Mouse (Mus musculus) midbrain, embryonic 11.5 days (tissue): ENCODE measurements around the gene Ncbp3. TPM values are rescaled to one million over a fixed set of nuclear protein-coding genes. Genes with fewer than 3 reads are reported as not detected.
"Not testable (repeated sequence)": the region's sequence is repeated elsewhere in the genome, so short reads cannot be mapped to it uniquely, and the experiment has no call there.

Experiments
- ATAC-seq: fragments of 200-750 bp; cut with Nextera tagmentation; 2 replicates; pipeline ENCODE4 v1.8.0; 2017; ENCODE audit warnings: moderate TSS enrichment, moderate library complexity; ENCODE audit not compliant: low FRiP score
- DNase-seq: peaks from one replicate; pipeline ENCODE4 v3.0.0; 2015; ENCODE audit warnings: low spot score; ENCODE audit errors: missing footprints
- H3K27ac ChIP-seq: fragments of 300-500 bp; sonication (generic); 2 replicates; pipeline ENCODE4 v1.5.1; 2014; ENCODE audit warnings: low read depth, low read length
- H3K27me3 ChIP-seq: fragments of 300-500 bp; sonication (generic); 2 replicates; pipeline ENCODE4 v1.6.1; 2014; ENCODE audit warnings: mild to moderate bottlenecking, low read length, moderate library complexity, mixed read lengths; ENCODE audit not compliant: control insufficient read depth, insufficient read depth
- H3K36me3 ChIP-seq: fragments of 300-500 bp; sonication (generic); 2 replicates; pipeline ENCODE4 v1.6.1; 2014; ENCODE audit warnings: mild to moderate bottlenecking, low read length, moderate library complexity, mixed read lengths; ENCODE audit not compliant: control insufficient read depth, insufficient read depth
- H3K4me1 ChIP-seq: fragments of 300-500 bp; sonication (generic); 2 replicates; pipeline ENCODE4 v1.6.1; 2014; ENCODE audit warnings: low read length; ENCODE audit not compliant: control insufficient read depth, insufficient read depth
- H3K4me2 ChIP-seq: fragments of 300-500 bp; sonication (generic); 2 replicates; pipeline ENCODE4 v1.6.1; 2014; ENCODE audit warnings: mild to moderate bottlenecking, moderate library complexity
- H3K4me3 ChIP-seq: fragments of 300-500 bp; sonication (generic); 2 replicates; pipeline ENCODE4 v1.5.1; 2014; ENCODE audit warnings: low read depth, low read length
- H3K9ac ChIP-seq: fragments of 300-500 bp; sonication (generic); 2 replicates; pipeline ENCODE4 v1.6.1; 2014; ENCODE audit warnings: low read length
- H3K9me3 ChIP-seq: fragments of 300-500 bp; sonication (generic); 2 replicates; pipeline ENCODE4 v1.6.1; 2016; ENCODE audit warnings: low read length; ENCODE audit not compliant: control insufficient read depth
- WGBS: fragments of 180-500 bp; shearing (Covaris S2); extraction: QIAGEN DNeasy Blood & Tissue Kit; methylation state at CpG from one replicate; pipeline ENCODE4 v1.1.7; 2014; 5-methylcytosine and 5-hydroxymethylcytosine counted together
- polyA plus RNA-seq: library from polyadenylated mRNA; unstranded; fragments of >200 nt; fragmentation: Nextera tagmentation; extraction: Ambion mirVana; gene quantifications from 2 replicates; pipeline ENCODE4 v1.2.1, GENCODE M21; 2014

The Ncbp3 gene
- polyA plus RNA-seq, 1 experiment from 2014 or later, result 11.0 TPM

DNA sequence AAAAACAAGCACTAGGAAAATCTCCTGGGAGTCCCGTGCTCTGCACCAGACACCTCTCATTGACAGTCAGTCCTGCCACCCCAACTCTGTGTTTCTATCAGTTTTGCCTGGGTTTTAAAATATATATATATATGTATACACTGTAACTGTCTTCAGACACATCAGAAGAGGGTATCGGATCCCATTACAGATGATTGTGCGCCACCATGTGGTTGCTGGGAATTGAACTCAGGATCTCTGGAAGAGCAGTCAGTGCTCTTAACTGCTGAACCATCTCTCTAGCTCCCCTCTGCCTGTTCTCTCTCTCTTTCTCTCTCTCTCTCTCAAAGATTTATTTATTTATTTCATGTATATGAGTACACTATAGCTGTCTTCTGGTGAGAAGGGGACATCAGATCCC lies 59.8 kb downstream of the Ncbp3 start:
- H3K36me3 ChIP-seq, ATAC-seq, H3K9me3 ChIP-seq, H3K4me1 ChIP-seq, H3K4me2 ChIP-seq, H3K4me3 ChIP-seq, H3K9ac ChIP-seq, DNase-seq, H3K27ac ChIP-seq, H3K27me3 ChIP-seq: not testable (repeated sequence)
- 50% methylated on average over 3 of the region's 3 CpGs for WGBS

DNA sequence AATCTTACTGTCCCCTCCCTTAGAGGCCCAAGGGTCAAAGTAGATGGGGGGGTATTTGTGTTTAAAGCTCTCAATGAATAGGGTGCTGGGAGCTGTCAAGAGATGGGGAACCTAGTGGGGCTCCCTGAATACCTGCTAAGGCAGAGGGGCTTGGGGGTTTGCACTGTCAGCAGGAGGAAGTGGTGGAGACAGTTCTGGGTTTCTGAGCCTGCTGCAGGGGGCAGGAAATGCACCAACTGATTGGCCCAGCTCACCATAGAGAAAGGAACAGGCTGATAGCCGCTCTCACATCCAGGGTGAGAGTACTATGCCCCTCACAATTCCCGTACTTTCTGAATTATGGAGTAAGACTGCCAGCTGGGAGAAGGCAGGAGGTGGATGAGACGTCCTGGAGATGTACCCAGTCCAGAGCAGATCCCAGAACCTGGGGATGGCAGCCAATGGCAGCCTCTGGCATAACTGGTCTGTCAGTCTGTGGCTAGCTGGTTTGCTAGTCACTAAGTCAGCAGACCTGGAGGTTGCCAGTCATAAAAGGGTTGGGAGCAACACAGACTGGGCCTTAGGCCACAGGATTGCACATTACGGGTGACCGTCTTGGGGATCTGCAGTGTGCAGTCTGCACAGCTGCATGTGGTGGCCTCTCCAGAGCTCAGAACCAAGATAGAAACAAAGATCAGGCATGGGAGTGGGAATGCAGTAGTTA lies 60.8 kb downstream of the Ncbp3 start:
- ATAC-seq, result no peak
- 77% methylated on average over 5 of the region's 5 CpGs for WGBS
- H3K36me3 ChIP-seq, result no peaks in the 10 kb centered on the region

DNA sequence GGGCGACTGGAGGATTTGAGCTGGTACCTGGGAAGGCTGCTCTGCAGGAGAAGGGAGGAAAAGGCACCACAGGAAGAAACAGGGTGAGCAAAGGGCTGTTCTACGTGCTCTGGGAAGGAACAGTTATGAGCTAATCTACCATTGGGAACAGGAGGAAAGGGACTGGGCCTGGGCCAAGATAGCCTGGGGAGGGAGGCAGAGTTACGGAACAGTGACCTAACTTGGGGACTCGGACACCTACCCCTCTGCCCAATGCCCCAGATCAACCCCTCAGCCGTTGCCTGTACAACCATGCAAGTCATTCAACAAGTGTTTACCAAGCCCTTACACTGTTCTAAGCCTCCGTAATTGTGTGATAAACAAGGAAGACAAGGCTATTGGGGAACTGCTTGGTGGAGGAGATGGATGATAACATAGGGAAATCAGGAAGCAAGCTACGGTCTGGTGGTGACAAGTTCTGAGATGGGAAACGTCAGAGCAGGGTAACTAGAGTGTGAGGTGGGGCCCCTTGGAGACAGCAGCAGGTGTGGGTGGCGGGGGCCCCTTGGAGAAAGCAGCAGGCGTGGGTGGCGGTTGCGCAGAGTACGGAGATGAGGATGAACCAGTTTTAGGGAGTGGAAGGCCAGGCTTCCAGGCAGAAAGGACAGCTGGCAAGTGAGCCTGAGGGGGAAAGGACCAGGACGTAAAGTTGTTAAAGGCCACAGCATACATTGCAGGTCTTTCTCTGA lies 61.5 kb downstream of the Ncbp3 start:
- no peak overlapping the region for H3K27ac ChIP-seq
- no peak overlapping the region for H3K9ac ChIP-seq
- H3K4me2 ChIP-seq, result no peak overlapping the region
- no peaks in the 10 kb centered on the region for H3K36me3 ChIP-seq
- no peak for DNase-seq
- no peaks in the 10 kb centered on the region for H3K4me1 ChIP-seq
- WGBS, result 90% methylated on average over 14 of the region's 14 CpGs
- no peak overlapping the region for H3K4me3 ChIP-seq
- ATAC-seq, result no peak
- no peaks in the 10 kb centered on the region for H3K9me3 ChIP-seq
- H3K27me3 ChIP-seq, result no peaks in the 10 kb centered on the region

More for the DNA sequence above, 60.8 kb downstream of the Ncbp3 start:
- no peak overlapping the region for H3K4me3 ChIP-seq
- H3K9ac ChIP-seq, result no peak overlapping the region
- DNase-seq, result no peak
- no peaks in the 10 kb centered on the region for H3K9me3 ChIP-seq
- no peaks in the 10 kb centered on the region for H3K4me1 ChIP-seq
- H3K27ac ChIP-seq, result no peak overlapping the region
- no peak overlapping the region for H3K4me2 ChIP-seq
- no peaks in the 10 kb centered on the region for H3K27me3 ChIP-seq

DNA sequence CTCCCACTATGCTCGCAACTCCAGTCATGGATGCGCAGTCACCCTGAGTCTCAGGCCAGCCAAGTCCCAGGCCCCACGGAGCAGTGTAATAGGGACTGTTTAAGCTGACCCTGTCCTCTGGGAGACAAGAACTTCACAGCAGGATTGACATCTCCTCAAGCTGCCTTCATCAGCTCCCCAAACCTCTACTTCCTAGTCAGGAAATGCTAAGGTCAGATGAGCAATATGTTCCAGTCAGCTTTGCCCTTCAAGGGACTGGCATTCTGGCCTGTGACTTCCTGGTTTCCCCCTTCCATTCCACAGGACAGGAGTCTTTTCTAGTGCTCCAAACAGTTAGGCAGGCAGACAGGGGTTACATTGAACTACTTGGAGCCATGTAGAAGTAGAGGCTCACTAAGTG lies 62.4 kb downstream of the Ncbp3 start:
- 83% methylated on average over 3 of the region's 3 CpGs for WGBS
- Histone ChIP-seq H3K4me1 (no peaks in the 10 kb centered on the region), H3K9ac (no peak overlapping the region), H3K27me3 (no peaks in the 10 kb centered on the region), H3K9me3 (no peaks in the 10 kb centered on the region), H3K36me3 (no peaks in the 10 kb centered on the region), H3K4me3 (no peak overlapping the region), H3K27ac (no peak overlapping the region), H3K4me2 (no peak overlapping the region)
- no peak for DNase-seq
- ATAC-seq, result no peak

DNA sequence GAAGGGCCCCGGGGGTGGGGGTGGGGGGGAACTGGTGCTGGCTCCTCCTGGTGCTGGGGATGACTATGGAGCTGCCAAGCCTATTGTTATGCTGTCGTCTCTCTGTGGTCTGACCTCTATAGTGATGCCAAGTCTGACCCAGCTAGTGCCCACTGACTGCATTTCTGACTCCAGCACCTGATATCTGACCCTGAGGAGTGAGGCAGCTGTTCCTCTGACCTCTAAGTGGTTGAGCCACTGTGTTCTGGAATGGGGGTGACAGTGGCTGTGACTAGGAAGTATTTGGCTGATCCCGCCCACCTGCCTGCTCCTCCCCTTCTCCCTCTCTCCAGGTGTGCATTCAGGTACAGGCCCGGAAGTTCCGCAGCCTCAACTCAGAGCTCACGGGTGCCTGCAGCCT lies 63.8 kb downstream of the Ncbp3 start:
- Histone ChIP-seq H3K36me3 (no peaks in the 10 kb centered on the region), H3K4me2 (no peak overlapping the region), H3K4me3 (no peak overlapping the region), H3K4me1 (no peaks in the 10 kb centered on the region), H3K9me3 (no peaks in the 10 kb centered on the region), H3K9ac (no peak overlapping the region), H3K27me3 (no peaks in the 10 kb centered on the region), H3K27ac (no peak overlapping the region)
- DNase-seq, result no peak
- ATAC-seq, result no peak
- WGBS, result 68% methylated on average over 6 of the region's 6 CpGs

DNA sequence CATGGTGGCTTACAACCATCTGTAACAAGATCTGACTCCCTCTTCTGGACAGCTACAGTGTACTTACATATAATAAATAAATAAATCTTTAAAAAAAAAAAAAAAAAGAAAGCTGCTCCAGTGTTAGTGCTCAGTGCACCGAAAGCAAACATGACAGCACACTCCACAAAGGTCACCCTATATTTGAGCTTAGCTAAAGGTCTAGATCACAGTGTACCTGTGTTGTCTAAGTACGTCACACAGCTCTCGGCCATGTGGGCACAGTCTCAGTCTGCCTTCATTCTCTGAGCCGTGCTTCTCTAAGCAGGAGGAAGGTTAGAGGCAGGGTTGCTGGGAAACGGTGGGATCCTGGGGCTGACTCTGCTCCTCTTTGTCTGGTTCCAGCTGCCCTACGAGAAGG lies 78.9 kb downstream of the Ncbp3 start:
- H3K27ac ChIP-seq, result no peak overlapping the region
- ATAC-seq (no peak), DNase-seq (no peak)
- H3K4me1 ChIP-seq, result no peaks in the 10 kb centered on the region
- no peak overlapping the region for H3K4me3 ChIP-seq
- WGBS, result 86% methylated on average over 6 of the region's 6 CpGs
- no peak overlapping the region for H3K9ac ChIP-seq
- no peak overlapping the region for H3K4me2 ChIP-seq
- peaks cover 6% of the 10 kb centered on the region; the same call in 1 of the 2 replicates for H3K36me3 ChIP-seq
- no peaks in the 10 kb centered on the region for H3K9me3 ChIP-seq
- H3K27me3 ChIP-seq, result no peaks in the 10 kb centered on the region

DNA sequence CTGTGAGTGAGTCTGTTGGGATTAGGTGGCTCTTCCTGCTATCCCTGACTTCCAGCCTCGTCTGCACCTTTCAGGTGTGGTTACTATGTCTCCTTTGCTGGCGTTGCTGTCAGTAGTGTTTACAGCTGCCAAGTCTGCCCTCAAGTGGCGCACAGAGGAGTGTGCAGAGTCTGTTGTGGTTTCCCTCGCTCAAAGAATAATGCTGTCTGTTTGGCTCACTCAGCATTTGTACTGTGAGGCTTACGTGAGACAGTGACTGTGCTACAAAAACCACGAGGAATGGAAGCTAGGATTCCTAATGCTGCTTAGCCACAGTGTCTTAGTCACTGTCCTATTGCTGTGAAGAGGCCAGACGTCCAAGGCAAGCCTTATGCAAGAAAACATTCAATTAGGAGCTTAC lies 83.4 kb downstream of the Ncbp3 start:
- H3K4me2 ChIP-seq, result no peak overlapping the region
- H3K9me3 ChIP-seq, result no peaks in the 10 kb centered on the region
- WGBS, result 84% methylated on average over 7 of the region's 7 CpGs
- no peaks in the 10 kb centered on the region for H3K27me3 ChIP-seq
- no peak for ATAC-seq
- H3K4me1 ChIP-seq, result no peaks in the 10 kb centered on the region
- H3K27ac ChIP-seq, result no peak overlapping the region
- peaks cover 17% of the 10 kb centered on the region for H3K36me3 ChIP-seq
- H3K9ac ChIP-seq, result no peak overlapping the region
- no peak overlapping the region for H3K4me3 ChIP-seq
- DNase-seq, result no peak

DNA sequence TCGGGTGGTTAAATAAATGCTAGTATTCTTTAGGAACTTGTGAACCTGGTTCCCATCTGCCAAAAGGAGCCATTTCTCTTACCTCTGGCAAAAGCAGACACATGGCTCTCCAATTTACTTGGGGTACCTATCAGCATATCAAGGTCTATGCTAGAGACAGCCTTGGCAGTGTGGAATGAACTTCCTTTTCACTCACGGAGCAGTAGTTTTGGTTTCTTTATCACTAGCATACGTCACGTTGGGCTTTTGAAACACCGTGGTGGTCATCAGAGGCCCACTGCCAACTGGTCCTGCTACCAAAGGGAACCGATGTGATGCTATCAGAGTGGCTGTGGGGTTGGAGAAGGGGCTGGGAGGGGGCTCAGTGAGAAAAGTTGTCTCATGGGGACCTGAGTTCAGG lies 85.4 kb downstream of the Ncbp3 start:
- Histone ChIP-seq H3K4me3 (no peak overlapping the region), H3K9me3 (no peaks in the 10 kb centered on the region), H3K9ac (no peak overlapping the region), H3K4me1 (peaks cover 12% of the 10 kb centered on the region), H3K4me2 (no peak overlapping the region), H3K36me3 (peaks cover 17% of the 10 kb centered on the region), H3K27me3 (no peaks in the 10 kb centered on the region), H3K27ac (no peak overlapping the region)
- 94% methylated on average over 6 of the region's 6 CpGs for WGBS
- DNase-seq (no peak), ATAC-seq (no peak)

DNA sequence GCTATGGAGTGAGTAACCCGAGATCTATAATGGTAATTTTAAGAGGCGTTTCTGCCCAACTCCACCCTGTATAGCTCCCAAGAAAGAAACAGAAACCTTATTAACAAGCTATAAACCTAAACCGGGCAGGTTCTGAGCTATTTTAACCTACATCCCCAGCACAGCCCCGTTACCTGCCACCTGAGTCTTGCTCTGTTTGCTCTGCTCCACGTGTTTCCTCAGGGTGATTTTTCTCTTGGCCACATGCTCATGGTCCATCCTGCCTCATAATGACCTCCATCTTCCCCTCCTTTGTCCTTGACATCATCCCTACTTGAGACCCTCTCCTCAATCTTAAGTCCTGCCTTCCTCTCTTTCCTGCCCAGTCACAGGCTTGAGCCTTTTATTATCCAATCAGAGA lies 86.6 kb downstream of the Ncbp3 start:
- WGBS, result 89% methylated on average over 5 of the region's 5 CpGs
- no peak overlapping the region for H3K4me2 ChIP-seq
- no peaks in the 10 kb centered on the region for H3K27me3 ChIP-seq
- H3K27ac ChIP-seq, result no peak overlapping the region
- no peak for DNase-seq
- H3K9ac ChIP-seq, result no peak overlapping the region
- H3K4me1 ChIP-seq, result peaks cover 12% of the 10 kb centered on the region
- H3K4me3 ChIP-seq, result no peak overlapping the region
- H3K9me3 ChIP-seq, result no peaks in the 10 kb centered on the region
- no peak for ATAC-seq
- peaks cover 17% of the 10 kb centered on the region for H3K36me3 ChIP-seq
